Mouse (Mus musculus) heart, embryonic 12.5 days (tissue): ENCODE data around the gene Perp. TPM values are rescaled to one million over a fixed set of nuclear protein-coding genes. Genes with fewer than 3 reads are reported as not detected.

Source experiments
- ATAC-seq: fragments of 200-750 bp; cut with Nextera tagmentation; 2 replicates; pipeline ENCODE4 v1.8.0; 2017; ENCODE audit warnings: moderate TSS enrichment, moderate library complexity; ENCODE audit not compliant: insufficient number of reproducible peaks, low FRiP score
- H3K27ac ChIP-seq: fragments of 300-500 bp; sonication (generic); 2 replicates; pipeline ENCODE4 v1.5.1; 2016; ENCODE audit warnings: mild to moderate bottlenecking, moderate library complexity; ENCODE audit not compliant: poor library complexity, severe bottlenecking
- H3K27me3 ChIP-seq: fragments of 300-500 bp; sonication (generic); replicated peaks from 2 replicates; pipeline ENCODE4 v1.6.1; 2016; ENCODE audit warnings: mild to moderate bottlenecking, moderate library complexity
- H3K36me3 ChIP-seq: fragments of 300-500 bp; sonication (generic); 2 replicates; pipeline ENCODE4 v1.6.1; 2016; ENCODE audit warnings: mild to moderate bottlenecking, moderate library complexity
- H3K4me1 ChIP-seq: fragments of 300-500 bp; sonication (generic); replicated peaks from 2 replicates; pipeline ENCODE4 v1.6.1; 2016; ENCODE audit warnings: mild to moderate bottlenecking
- H3K4me2 ChIP-seq: fragments of 300-500 bp; sonication (generic); 2 replicates; pipeline ENCODE4 v1.6.1; 2016; ENCODE audit warnings: mild to moderate bottlenecking, moderate library complexity
- H3K4me3 ChIP-seq: fragments of 300-500 bp; sonication (generic); 2 replicates; pipeline ENCODE4 v1.5.1; 2016; ENCODE audit warnings: mild to moderate bottlenecking
- H3K9ac ChIP-seq: fragments of 300-500 bp; sonication (generic); 2 replicates; pipeline ENCODE4 v1.6.1; 2016; ENCODE audit warnings: mild to moderate bottlenecking, moderate library complexity
- H3K9me3 ChIP-seq: fragments of 300-500 bp; sonication (generic); replicated peaks from 2 replicates; pipeline ENCODE4 v1.6.1; 2016; ENCODE audit warnings: mild to moderate bottlenecking, moderate library complexity
- WGBS: fragments of 180-500 bp; shearing (Covaris S2); methylation state at CpG from one replicate; pipeline ENCODE4 v1.1.7; 2016; 5-methylcytosine and 5-hydroxymethylcytosine counted together
- polyA plus RNA-seq: library from polyadenylated mRNA; unstranded; fragments of >200 nt; fragmentation: Nextera tagmentation; extraction: Ambion mirVana; gene quantifications from 2 replicates; pipeline ENCODE4 v1.2.1, GENCODE M21; 2016

Gene Perp
- polyA plus RNA-seq = 105 and 106 TPM in 2 replicates

- peak within 1 kb of the TSS; percentile 77 for H3K4me2 ChIP-seq
- peaks cover 12% of the 10 kb centered on the region for H3K27me3 ChIP-seq
- WGBS = 3% methylated on average over 54 of the region's 54 CpGs
- H3K36me3 ChIP-seq = no peaks in the 10 kb centered on the region
- peaks cover 25% of the 10 kb centered on the region for H3K4me1 ChIP-seq
- H3K27ac ChIP-seq = peak within 1 kb of the TSS; percentile 67
- peak within 1 kb of the TSS; percentile 75 for H3K9ac ChIP-seq
- ATAC-seq = peak; percentile 85
- no peaks in the 10 kb centered on the region for H3K9me3 ChIP-seq
- peak within 1 kb of the TSS; percentile 65 for H3K4me3 ChIP-seq
Measured at GRCm38 (mm10) chr10:18844441-18845286, at the start of gene Perp. Gene Perp, plus strand, starts transcription at chr10:18845020.

DNA sequence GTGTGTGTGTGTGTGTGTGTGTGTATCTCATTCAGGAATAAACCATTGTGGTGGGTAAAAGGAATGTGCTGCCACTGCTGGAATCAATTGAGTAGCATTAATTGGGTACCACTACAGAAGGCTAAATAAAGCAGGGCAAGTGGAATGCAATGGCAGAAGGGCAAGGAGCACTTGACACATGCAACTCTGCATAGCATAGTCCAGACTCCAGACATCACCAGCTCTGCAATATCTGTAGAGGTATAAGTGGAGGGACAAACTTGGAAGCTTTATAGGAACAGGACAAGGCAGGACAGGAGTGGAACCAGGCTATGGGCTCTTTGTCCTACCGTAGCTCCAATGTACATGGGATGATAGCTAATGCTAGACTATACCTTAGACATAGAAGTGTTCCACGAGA lies 33.1 kb upstream of the Perp start:
- no peak overlapping the region for H3K4me2 ChIP-seq
- H3K4me1 ChIP-seq = peaks cover 18% of the 10 kb centered on the region
- 33% methylated on average over 2 of the region's 2 CpGs for WGBS
- H3K4me3 ChIP-seq = no peak overlapping the region
- H3K9ac ChIP-seq = no peak overlapping the region
- no peaks in the 10 kb centered on the region; the same call in 1 of the 2 replicates for H3K9me3 ChIP-seq
- peak overlapping the region; percentile 34; the same call in 1 of the 2 replicates for H3K27ac ChIP-seq
- ATAC-seq = peak; percentile 68
- no peaks in the 10 kb centered on the region for H3K27me3 ChIP-seq
- no peaks in the 10 kb centered on the region for H3K36me3 ChIP-seq

DNA sequence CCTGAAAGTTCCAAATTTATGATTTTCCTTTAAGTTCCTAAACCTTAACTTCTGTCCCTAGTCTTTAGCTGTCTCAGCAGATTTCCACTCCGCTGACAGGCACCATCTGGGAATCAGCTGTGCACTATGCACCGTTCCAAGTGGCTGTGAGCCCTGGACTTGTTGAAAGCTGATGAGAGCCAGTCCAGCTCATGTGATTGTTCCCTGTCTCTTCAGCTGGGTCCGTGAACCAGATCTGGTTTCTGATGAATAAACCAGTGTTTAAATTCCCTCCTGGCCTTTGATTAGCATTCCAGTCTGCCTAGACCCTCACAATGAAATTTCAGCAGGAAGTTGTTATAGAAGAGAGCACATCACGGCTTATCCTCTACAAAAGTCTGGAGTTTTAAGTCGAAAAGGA lies 28.3 kb upstream of the Perp start:
- Histone ChIP-seq H3K27me3 (no peaks in the 10 kb centered on the region), H3K4me3 (no peak overlapping the region), H3K27ac (0 out of 2 replicates have a peak overlapping the region, but pooled peaks have one; percentile 0), H3K36me3 (no peaks in the 10 kb centered on the region), H3K4me2 (0 out of 2 replicates have a peak overlapping the region, but pooled peaks have one; percentile 3), H3K9me3 (no peaks in the 10 kb centered on the region; the same call in 1 of the 2 replicates), H3K4me1 (peaks cover 22% of the 10 kb centered on the region), H3K9ac (no peak overlapping the region)
- 23% methylated on average over 5 of the region's 5 CpGs for WGBS
- peak; percentile 73 for ATAC-seq

DNA sequence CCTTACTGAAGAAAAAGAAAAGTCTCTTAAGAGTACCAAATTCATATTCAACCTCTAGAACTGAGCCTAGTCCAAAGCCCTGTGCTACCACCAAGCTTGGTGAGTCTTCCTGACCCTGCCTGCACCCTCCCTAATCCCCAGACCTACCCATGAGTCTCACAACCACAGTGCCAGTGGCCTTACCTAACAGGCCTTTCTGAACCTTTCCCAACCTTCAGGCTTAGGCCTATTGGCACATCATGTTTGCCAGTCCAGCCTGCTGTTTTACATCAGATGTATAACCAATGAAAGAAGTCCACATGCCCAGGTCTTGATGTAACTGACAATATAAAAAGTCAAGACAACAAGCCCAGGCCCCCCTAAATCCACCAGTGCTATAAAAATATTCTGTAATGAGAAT lies 19.7 kb upstream of the Perp start:
- Histone ChIP-seq H3K36me3 (no peaks in the 10 kb centered on the region), H3K9me3 (no peaks in the 10 kb centered on the region), H3K27ac (no peak overlapping the region), H3K4me3 (no peak overlapping the region), H3K4me2 (no peak overlapping the region), H3K9ac (no peak overlapping the region), H3K4me1 (no peaks in the 10 kb centered on the region), H3K27me3 (no peaks in the 10 kb centered on the region)
- ATAC-seq = no peak

DNA sequence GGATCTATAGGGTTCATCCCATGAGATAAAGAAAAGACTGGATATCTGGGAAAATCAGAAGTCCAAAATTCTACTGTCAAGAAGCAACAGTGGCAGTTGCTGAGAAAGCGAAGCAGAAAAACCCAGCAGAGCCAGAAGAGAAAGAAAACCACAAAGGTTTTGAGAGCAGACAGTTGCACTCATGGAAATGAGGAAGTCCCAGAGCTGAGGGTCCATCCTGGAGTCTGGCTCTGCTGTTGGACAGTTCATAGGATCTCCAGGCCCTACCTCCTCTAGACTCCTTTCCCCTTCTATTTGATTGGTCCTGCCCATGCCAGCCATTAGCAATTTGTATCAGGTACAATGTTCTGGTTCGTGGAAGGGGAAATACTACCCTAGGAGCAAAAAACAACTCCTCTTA lies 18.7 kb upstream of the Perp start:
- no peak overlapping the region for H3K4me2 ChIP-seq
- no peaks in the 10 kb centered on the region for H3K36me3 ChIP-seq
- no peaks in the 10 kb centered on the region for H3K27me3 ChIP-seq
- 76% methylated on average over 2 of the region's 2 CpGs for WGBS
- no peak overlapping the region for H3K4me3 ChIP-seq
- H3K4me1 ChIP-seq = no peaks in the 10 kb centered on the region
- no peak for ATAC-seq
- H3K9ac ChIP-seq = no peak overlapping the region
- no peak overlapping the region for H3K27ac ChIP-seq
- H3K9me3 ChIP-seq = no peaks in the 10 kb centered on the region

GRCm38 (mm10) chr10:18827936-18828335 lies 16.9 kb upstream of the Perp start:
- Histone ChIP-seq H3K4me3 (no peak overlapping the region), H3K27me3 (no peaks in the 10 kb centered on the region; the same call in 1 of the 2 replicates), H3K9me3 (no peaks in the 10 kb centered on the region), H3K9ac (no peak overlapping the region), H3K36me3 (no peaks in the 10 kb centered on the region), H3K4me2 (no peak overlapping the region), H3K27ac (no peak overlapping the region), H3K4me1 (no peaks in the 10 kb centered on the region)
- no peak for ATAC-seq
- 45% methylated on average over 2 of the region's 2 CpGs for WGBS

DNA sequence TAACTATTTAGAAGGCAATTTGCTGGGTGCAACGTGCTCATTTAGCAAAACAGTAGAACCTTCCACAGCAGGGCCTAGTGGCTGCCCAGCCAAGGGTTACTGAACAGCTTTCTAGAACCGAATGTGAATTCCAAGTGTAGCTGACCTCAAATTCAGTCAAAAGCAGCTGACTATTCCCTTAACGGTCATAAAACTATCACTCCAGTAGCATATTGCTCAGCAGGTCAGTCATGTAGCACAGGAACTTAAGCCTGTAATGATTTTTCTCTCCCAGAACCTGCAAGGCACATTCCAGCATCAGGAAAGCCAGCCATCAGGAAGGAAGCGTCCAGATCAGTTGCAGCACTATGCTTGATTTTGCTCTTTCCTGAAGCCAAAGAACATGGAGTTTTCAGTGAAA lies 14.5 kb upstream of the Perp start:
- Histone ChIP-seq H3K4me3 (no peak overlapping the region), H3K36me3 (no peaks in the 10 kb centered on the region), H3K27me3 (no peaks in the 10 kb centered on the region; the same call in 1 of the 2 replicates), H3K9me3 (no peaks in the 10 kb centered on the region), H3K4me2 (no peak overlapping the region), H3K9ac (no peak overlapping the region), H3K4me1 (no peaks in the 10 kb centered on the region), H3K27ac (no peak overlapping the region)
- ATAC-seq = no peak
- 73% methylated on average over 4 of the region's 4 CpGs for WGBS

- H3K27ac ChIP-seq = no peak overlapping the region
- H3K27me3 ChIP-seq = no peaks in the 10 kb centered on the region; the same call in 1 of the 2 replicates
- H3K9me3 ChIP-seq = no peaks in the 10 kb centered on the region
- H3K4me1 ChIP-seq = no peaks in the 10 kb centered on the region
- no peak for ATAC-seq
- 48% methylated on average over 7 of the region's 7 CpGs for WGBS
- no peak overlapping the region; the same call in 1 of the 2 replicates for H3K9ac ChIP-seq
- H3K4me2 ChIP-seq = peak overlapping the region; percentile 18
- no peaks in the 10 kb centered on the region for H3K36me3 ChIP-seq
- H3K4me3 ChIP-seq = no peak overlapping the region
Measured at GRCm38 (mm10) chr10:18831823-18832222, 13.0 kb upstream of the Perp start.

DNA sequence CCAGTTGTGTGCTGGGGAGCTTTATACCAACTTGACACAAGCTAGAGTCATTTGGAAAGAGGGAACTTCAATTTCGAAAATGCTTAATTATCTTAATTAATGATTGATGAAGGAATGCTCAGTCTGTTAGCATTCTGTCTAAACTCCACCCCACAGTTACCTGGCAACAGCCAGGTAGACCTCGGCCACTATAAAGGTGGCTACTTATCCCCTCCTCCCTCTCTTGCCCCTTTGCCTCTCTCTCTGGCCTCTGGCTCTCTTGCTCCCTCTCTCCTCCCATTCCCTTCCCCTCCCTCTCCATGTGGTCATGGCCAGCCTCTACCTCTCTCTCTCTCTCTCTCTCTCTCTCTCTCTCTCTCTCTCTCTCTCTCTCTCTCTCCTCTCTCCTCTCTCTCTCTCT lies 10.4 kb upstream of the Perp start:
- ATAC-seq = no peak
- H3K27ac ChIP-seq = no peak overlapping the region
- H3K27me3 ChIP-seq = no peaks in the 10 kb centered on the region; the same call in 1 of the 2 replicates
- no peaks in the 10 kb centered on the region for H3K9me3 ChIP-seq
- WGBS = 50% methylated on average over 2 of the region's 2 CpGs
- no peak overlapping the region for H3K4me2 ChIP-seq
- H3K4me3 ChIP-seq = no peak overlapping the region
- no peaks in the 10 kb centered on the region for H3K36me3 ChIP-seq
- H3K9ac ChIP-seq = no peak overlapping the region
- H3K4me1 ChIP-seq = 0 out of 2 replicates have a peak, but pooled peaks cover 5% of the 10 kb centered on the region

DNA sequence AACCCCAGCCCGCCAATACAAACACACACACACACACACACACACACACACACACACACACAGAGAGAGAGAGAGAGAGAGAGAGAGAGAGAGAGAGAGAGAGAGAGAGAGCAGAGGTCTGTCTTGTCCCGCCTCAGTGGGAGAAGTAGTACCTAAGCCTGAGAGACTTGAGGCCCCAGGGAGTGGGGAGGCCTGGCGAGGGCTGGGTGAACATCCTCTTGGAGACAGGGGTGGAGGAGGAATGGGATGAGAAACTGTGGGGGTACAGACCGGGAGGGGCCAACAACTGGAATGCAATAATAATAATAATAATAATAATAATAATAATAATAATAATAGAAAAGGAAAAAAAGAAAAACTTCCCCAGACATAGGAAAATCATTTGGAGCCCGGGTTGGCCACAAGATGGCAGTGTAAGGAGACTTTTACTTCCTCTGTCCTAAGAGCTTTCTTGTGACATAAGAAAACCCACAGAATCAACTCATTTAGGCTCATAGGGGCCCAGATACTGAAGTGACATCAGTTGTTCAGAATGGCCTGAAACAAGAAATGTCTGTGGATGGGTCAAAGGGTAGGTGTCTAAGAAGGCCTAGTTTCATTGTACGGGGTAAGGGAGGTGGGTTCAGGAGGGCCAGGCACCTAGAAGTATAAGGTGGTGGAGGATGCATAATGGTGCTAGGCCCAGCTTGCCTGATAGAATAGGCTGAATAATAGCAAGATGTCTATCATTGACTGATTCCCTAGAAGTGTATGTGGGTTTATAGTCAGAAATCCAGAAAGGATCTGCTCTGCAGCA lies 8.9 kb upstream of the Perp start:
- no peak overlapping the region for H3K27ac ChIP-seq
- H3K4me2 ChIP-seq = no peak overlapping the region
- no peak overlapping the region for H3K4me3 ChIP-seq
- H3K4me1 ChIP-seq = peaks cover 10% of the 10 kb centered on the region; the same call in 1 of the 2 replicates
- H3K27me3 ChIP-seq = no peaks in the 10 kb centered on the region; the same call in 1 of the 2 replicates
- no peaks in the 10 kb centered on the region for H3K36me3 ChIP-seq
- no peaks in the 10 kb centered on the region for H3K9me3 ChIP-seq
- ATAC-seq = no peak
- WGBS = 44% methylated on average over 5 of the region's 6 CpGs
- no peak overlapping the region for H3K9ac ChIP-seq

DNA sequence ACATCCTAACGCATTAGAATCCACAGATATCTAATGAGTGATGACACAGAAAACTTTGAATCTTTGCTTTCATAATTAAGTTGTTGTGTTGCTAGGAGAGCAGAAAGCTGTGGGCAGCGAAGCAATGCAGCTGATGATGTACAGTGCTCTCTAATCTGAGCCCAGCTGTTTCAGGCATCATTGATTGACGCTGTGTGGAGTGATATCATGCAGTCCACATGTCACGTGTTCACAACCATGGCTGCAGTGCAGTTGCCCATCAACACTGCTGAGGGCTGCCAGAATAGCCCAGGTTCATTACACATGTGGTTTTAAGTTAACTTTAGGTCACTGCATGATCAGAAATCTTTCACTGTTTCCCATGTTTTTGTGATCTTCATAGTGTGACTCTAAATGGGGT lies 5.3 kb upstream of the Perp start:
- Histone ChIP-seq H3K27ac (no peak overlapping the region), H3K4me1 (peaks cover 10% of the 10 kb centered on the region; the same call in 1 of the 2 replicates), H3K9me3 (no peaks in the 10 kb centered on the region), H3K36me3 (no peaks in the 10 kb centered on the region), H3K4me3 (no peak overlapping the region), H3K9ac (no peak overlapping the region), H3K4me2 (no peak overlapping the region), H3K27me3 (peaks cover 9% of the 10 kb centered on the region)
- ATAC-seq = no peak
- WGBS = 27% methylated on average over 4 of the region's 4 CpGs
